Mouse (Mus musculus) forebrain, embryonic 11.5 days (tissue): ENCODE data around the gene Slc45a1. TPM values are rescaled to one million over a fixed set of nuclear protein-coding genes. Genes with fewer than 3 reads are reported as not detected.

Experiments
- ATAC-seq: fragments of 200-750 bp; cut with Nextera tagmentation; replicated peaks from 2 replicates; pipeline ENCODE4 v1.8.0; 2017; ENCODE audit warnings: moderate TSS enrichment; ENCODE audit not compliant: low FRiP score
- DNase-seq: peaks from one replicate; pipeline ENCODE4 v3.0.0-alpha.2; 2017; ENCODE audit warnings: low spot score
- H3K27ac ChIP-seq: fragments of 300-500 bp; sonication (generic); 2 replicates; pipeline ENCODE4 v1.5.1; 2014; ENCODE audit warnings: low read depth, low read length
- H3K27me3 ChIP-seq: fragments of 300-500 bp; sonication (generic); 2 replicates; pipeline ENCODE4 v1.6.1; 2014; ENCODE audit warnings: mild to moderate bottlenecking, low read length, mixed read lengths; ENCODE audit not compliant: control insufficient read depth, insufficient read depth
- H3K36me3 ChIP-seq: fragments of 300-500 bp; sonication (generic); 2 replicates; pipeline ENCODE4 v1.6.1; 2014; ENCODE audit warnings: mild to moderate bottlenecking, low read length, moderate library complexity, mixed read lengths; ENCODE audit not compliant: control insufficient read depth, insufficient read depth
- H3K4me1 ChIP-seq: fragments of 300-500 bp; sonication (generic); replicated peaks from 2 replicates; pipeline ENCODE4 v1.6.1; 2014; ENCODE audit warnings: low read length, mixed read lengths; ENCODE audit not compliant: control insufficient read depth, insufficient read depth
- H3K4me2 ChIP-seq: fragments of 300-500 bp; sonication (generic); 2 replicates; pipeline ENCODE4 v1.6.1; 2014; ENCODE audit warnings: low read depth, mild to moderate bottlenecking, low read length, moderate library complexity, mixed read lengths; ENCODE audit not compliant: severe bottlenecking
- H3K4me3 ChIP-seq: fragments of 300-500 bp; sonication (generic); 2 replicates; pipeline ENCODE4 v1.5.1; 2014; ENCODE audit warnings: low read depth, low read length
- H3K9ac ChIP-seq: fragments of 300-500 bp; sonication (generic); 2 replicates; pipeline ENCODE4 v1.6.1; 2014; ENCODE audit warnings: low read length
- H3K9me3 ChIP-seq: fragments of 300-500 bp; sonication (generic); 2 replicates; pipeline ENCODE4 v1.6.1; 2016; ENCODE audit warnings: low read length, mixed read lengths; ENCODE audit not compliant: control insufficient read depth
- WGBS: fragments of 180-500 bp; shearing (Covaris S2); extraction: QIAGEN DNeasy Blood & Tissue Kit; methylation state at CpG from one replicate; pipeline ENCODE4 v1.1.7; 2014; 5-methylcytosine and 5-hydroxymethylcytosine counted together
- polyA plus RNA-seq: library from polyadenylated mRNA; unstranded; fragments of >200 nt; fragmentation: Nextera tagmentation; extraction: Ambion mirVana; gene quantifications from 2 replicates; pipeline ENCODE4 v1.2.1, GENCODE M21; 2014

Gene Slc45a1
- polyA plus RNA-seq, 1 experiment from 2014 or later: 2.7 TPM

DNA sequence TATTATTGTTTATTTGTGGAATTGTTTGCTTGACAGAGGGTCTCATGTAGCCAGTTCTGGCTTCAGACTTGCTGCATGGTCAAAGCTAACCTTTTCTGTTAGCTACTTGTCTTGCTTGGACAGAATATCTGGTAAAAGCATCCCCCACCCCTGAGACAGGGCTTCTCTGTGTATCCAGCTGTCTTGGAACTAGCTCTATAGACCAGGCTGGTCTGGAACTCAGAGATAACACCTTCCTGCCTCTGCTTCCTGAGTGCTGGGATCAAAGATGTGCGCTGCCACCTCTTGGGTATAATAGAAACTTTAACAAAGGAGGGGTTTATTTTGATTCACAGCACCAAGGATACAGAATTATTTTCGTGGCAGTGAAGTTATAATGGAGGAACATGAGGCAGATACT lies 66.2 kb downstream of the Slc45a1 start:
- Histone ChIP-seq H3K9ac (no peak overlapping the region), H3K9me3 (no peaks in the 10 kb centered on the region), H3K36me3 (no peaks in the 10 kb centered on the region), H3K4me1 (peaks cover 9% of the 10 kb centered on the region), H3K4me3 (no peak overlapping the region), H3K27ac (no peak overlapping the region), H3K27me3 (no peaks in the 10 kb centered on the region), H3K4me2 (no peak overlapping the region)
- ATAC-seq: no peak
- DNase-seq: no peak
- 85% methylated on average over 2 of the region's 2 CpGs for WGBS

- Histone ChIP-seq H3K36me3 (no peaks in the 10 kb centered on the region), H3K27ac (peak overlapping the region; percentile 32; the same call in 1 of the 2 replicates), H3K4me2 (no peak overlapping the region), H3K9me3 (no peaks in the 10 kb centered on the region), H3K4me3 (no peak overlapping the region), H3K27me3 (no peaks in the 10 kb centered on the region), H3K4me1 (peaks cover 9% of the 10 kb centered on the region), H3K9ac (no peak overlapping the region)
- WGBS: 66% methylated on average over 3 of the region's 3 CpGs
- DNase-seq (no peak), ATAC-seq (no peak)
These were observed 68.2 kb downstream of the Slc45a1 start for GRCm38 (mm10) chr4:150583777-150584135.

DNA sequence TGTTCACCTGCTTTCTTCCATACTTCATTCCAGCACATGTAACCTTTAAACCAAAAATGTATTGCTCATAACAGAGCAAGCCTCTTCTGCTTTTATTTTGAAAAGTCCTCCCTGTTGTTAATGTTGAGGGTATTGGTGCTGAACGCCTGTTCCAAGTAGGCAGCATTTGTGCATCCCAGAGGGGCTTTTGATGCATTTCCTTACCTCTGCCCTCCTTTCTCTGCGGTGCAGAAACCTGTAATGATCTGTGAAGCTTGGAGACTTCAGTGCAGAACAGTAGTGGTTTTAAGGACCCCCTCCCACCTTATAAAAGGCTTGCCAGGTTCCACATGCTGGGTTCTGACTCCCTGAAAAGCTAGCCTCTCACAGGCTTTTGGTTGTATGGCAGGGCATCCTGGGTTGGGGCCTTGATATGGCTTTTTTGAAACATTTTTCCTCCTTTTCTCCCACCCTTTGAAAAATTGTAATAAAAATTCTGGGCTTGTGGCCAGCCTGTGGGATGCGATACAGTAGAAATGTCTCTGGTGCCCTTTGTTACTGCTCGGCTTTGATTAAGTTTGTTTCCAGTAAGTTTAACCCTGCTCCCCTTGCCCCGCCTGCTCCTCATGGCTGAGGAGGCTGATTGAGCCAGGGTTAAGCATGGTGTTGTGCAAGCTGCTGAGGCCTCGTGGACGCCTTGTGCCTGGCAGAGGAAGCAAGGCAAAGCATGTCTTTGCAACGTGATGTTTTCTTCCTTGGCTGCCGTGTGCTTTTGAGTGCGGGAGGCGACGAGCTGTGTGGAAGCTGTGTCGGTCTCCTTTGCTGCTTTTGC lies 68.8 kb downstream of the Slc45a1 start:
- DNase-seq (no peak), ATAC-seq (no peak)
- H3K27me3 ChIP-seq: no peaks in the 10 kb centered on the region
- H3K9me3 ChIP-seq: no peaks in the 10 kb centered on the region
- 62% methylated on average over 13 of the region's 13 CpGs for WGBS
- H3K36me3 ChIP-seq: no peaks in the 10 kb centered on the region
- H3K9ac ChIP-seq: no peak overlapping the region
- H3K4me2 ChIP-seq: no peak overlapping the region
- peaks cover 9% of the 10 kb centered on the region for H3K4me1 ChIP-seq
- H3K27ac ChIP-seq: peak overlapping the region; percentile 32; the same call in 1 of the 2 replicates
- H3K4me3 ChIP-seq: no peak overlapping the region

GRCm38 (mm10) chr4:150581931-150582723 lies 69.8 kb downstream of the Slc45a1 start:
- no peak overlapping the region for H3K9ac ChIP-seq
- WGBS: 77% methylated on average over 10 of the region's 10 CpGs
- no peak overlapping the region for H3K4me3 ChIP-seq
- H3K4me2 ChIP-seq: no peak overlapping the region
- ATAC-seq: no peak
- no peak overlapping the region for H3K27ac ChIP-seq
- H3K4me1 ChIP-seq: peaks cover 9% of the 10 kb centered on the region
- no peaks in the 10 kb centered on the region for H3K27me3 ChIP-seq
- H3K9me3 ChIP-seq: no peaks in the 10 kb centered on the region
- no peaks in the 10 kb centered on the region for H3K36me3 ChIP-seq
- no peak for DNase-seq

Other genes with a start within 250 kb of the Slc45a1 start
- gene Errfi1, start 201.7 kb upstream of the Slc45a1 start, polyA plus RNA-seq: 20.3 and 21.6 TPM in 2 replicates